Mouse (Mus musculus): ENCODE data around the gene Cables2.

- no peak for TF ChIP-seq CTCF (conservative IDR thresholded peaks at IDR 0.05; ENCODE audit: low read length)
- TF ChIP-seq POU5F1 (IDR thresholded peaks at IDR 0.05; ENCODE audit: borderline replicate concordance, low read length), result no peak
- no peak for TF ChIP-seq NANOG (IDR thresholded peaks at IDR 0.05; ENCODE audit: borderline replicate concordance, low read length)
These were observed 48.1 kb downstream of the Cables2 start for GRCm38 (mm10) chr2:180225044-180225761.

Data from E14TG2a.4 (cell line).